Mouse (Mus musculus) hindbrain, embryonic 11.5 days (tissue): ENCODE data around the gene Crtac1. TPM values are rescaled to one million over a fixed set of nuclear protein-coding genes. Genes with fewer than 3 reads are reported as not detected.

Source experiments
- ATAC-seq: fragments of 200-750 bp; cut with Nextera tagmentation; 2 replicates; pipeline ENCODE4 v1.8.0; 2017; ENCODE audit warnings: mild to moderate bottlenecking, moderate TSS enrichment, moderate library complexity; ENCODE audit not compliant: low FRiP score
- DNase-seq: peaks from one replicate; pipeline ENCODE4 v3.0.0-alpha.2; 2015; ENCODE audit warnings: low spot score
- H3K27ac ChIP-seq: fragments of 300-500 bp; sonication (generic); 2 replicates; pipeline ENCODE4 v1.5.1; 2014; ENCODE audit warnings: mild to moderate bottlenecking, low read depth, low read length
- H3K27me3 ChIP-seq: fragments of 300-500 bp; sonication (generic); 2 replicates; pipeline ENCODE4 v1.6.1; 2014; ENCODE audit warnings: mild to moderate bottlenecking, low read length, moderate library complexity, mixed read lengths; ENCODE audit not compliant: control insufficient read depth, insufficient read depth
- H3K36me3 ChIP-seq: fragments of 300-500 bp; sonication (generic); 2 replicates; pipeline ENCODE4 v1.6.1; 2014; ENCODE audit warnings: mild to moderate bottlenecking, low read length, moderate library complexity, mixed read lengths; ENCODE audit not compliant: control insufficient read depth, insufficient read depth
- H3K4me1 ChIP-seq: fragments of 300-500 bp; sonication (generic); replicated peaks from 2 replicates; pipeline ENCODE4 v1.6.1; 2014; ENCODE audit warnings: low read length, mixed read lengths; ENCODE audit not compliant: control insufficient read depth, insufficient read depth
- H3K4me2 ChIP-seq: fragments of 300-500 bp; sonication (generic); replicated peaks from 2 replicates; pipeline ENCODE4 v1.6.1; 2014; ENCODE audit warnings: mild to moderate bottlenecking, low read depth, low read length
- H3K4me3 ChIP-seq: fragments of 300-500 bp; sonication (generic); 2 replicates; pipeline ENCODE4 v1.5.1; 2014; ENCODE audit warnings: low read depth, low read length
- H3K9ac ChIP-seq: fragments of 300-500 bp; sonication (generic); 2 replicates; pipeline ENCODE4 v1.6.1; 2014; ENCODE audit warnings: low read depth, low read length
- H3K9me3 ChIP-seq: fragments of 300-500 bp; sonication (generic); 2 replicates; pipeline ENCODE4 v1.6.1; 2016; ENCODE audit warnings: low read length; ENCODE audit not compliant: control insufficient read depth
- WGBS: fragments of 180-500 bp; shearing (Covaris S2); extraction: QIAGEN DNeasy Blood & Tissue Kit; methylation state at CpG from one replicate; pipeline ENCODE4 v1.1.7; 2014; 5-methylcytosine and 5-hydroxymethylcytosine counted together
- polyA plus RNA-seq: library from polyadenylated mRNA; unstranded; fragments of >200 nt; fragmentation: Nextera tagmentation; extraction: Ambion mirVana; gene quantifications from 2 replicates; pipeline ENCODE4 v1.2.1, GENCODE M21; 2014

Gene Crtac1
- polyA plus RNA-seq, 1 experiment from 2014 or later = 13.0 TPM

DNA sequence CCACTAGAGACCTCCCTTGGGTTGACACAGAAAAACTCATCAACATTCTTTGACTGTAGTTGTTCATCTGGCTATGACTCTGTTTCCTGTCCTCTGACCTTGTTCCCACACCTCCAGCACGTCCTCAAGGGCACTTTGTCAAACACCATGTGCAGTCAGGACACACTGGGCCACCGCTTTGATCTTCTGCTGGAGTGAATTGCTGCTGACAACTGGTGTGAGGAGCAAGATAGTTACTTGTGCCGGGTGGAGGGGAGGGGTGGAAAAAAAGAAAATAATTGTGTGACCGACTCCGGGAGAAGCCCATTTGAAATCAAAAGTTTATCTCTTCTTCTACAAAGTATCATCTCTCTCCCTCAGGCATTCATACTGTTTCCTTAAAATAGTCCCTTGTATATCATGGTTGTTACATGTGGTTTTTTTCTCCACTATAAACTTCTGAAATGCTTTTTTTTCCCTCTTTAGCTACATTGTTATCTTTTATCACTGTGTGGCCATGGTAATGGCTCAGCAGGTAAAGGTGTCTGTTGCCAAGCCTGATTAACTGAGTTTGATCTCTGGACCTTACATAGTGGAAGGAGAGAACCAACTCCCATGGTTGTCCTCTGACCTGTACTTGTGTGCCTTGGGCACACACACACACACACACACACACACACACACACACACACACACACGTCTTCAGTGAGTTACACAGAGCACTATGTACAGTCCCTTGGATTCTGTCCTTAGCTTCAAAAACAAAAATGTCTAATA, 23.1 kb upstream of the Crtac1 start:
- no peak for DNase-seq
- Histone ChIP-seq H3K27ac (no peak overlapping the region), H3K27me3 (no peaks in the 10 kb centered on the region), H3K4me1 (no peaks in the 10 kb centered on the region), H3K4me3 (no peak overlapping the region), H3K4me2 (no peak overlapping the region), H3K9me3 (no peaks in the 10 kb centered on the region), H3K36me3 (no peaks in the 10 kb centered on the region), H3K9ac (no peak overlapping the region)
- no peak for ATAC-seq
- 55% methylated on average over 6 of the region's 6 CpGs for WGBS

DNA sequence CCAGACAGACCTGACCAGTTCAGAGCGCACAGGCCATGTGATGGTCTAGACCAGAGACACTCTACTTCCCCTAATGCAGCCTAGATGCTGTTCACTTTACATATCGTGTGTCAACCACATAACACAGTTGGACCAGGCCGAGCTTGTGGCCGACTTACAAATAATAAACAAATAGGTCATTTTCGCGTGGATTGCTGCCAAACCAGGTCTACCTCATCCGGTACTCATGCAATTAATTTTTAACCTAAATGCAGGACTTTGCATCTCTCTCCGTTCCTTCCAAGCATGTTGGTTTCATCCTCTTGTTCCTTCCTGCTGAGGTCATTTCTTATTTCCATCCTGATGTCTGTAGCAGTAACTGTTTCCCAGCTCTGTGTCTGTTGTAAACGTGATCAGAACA, 22.4 kb upstream of the Crtac1 start:
- Histone ChIP-seq H3K4me2 (no peak overlapping the region), H3K9me3 (no peaks in the 10 kb centered on the region), H3K27ac (no peak overlapping the region), H3K27me3 (no peaks in the 10 kb centered on the region), H3K36me3 (no peaks in the 10 kb centered on the region), H3K9ac (no peak overlapping the region), H3K4me1 (no peaks in the 10 kb centered on the region), H3K4me3 (no peak overlapping the region)
- 91% methylated on average over 9 of the region's 9 CpGs for WGBS
- ATAC-seq (no peak), DNase-seq (no peak)

GRCm38 (mm10) chr19:42452539-42452938, 21.0 kb upstream of the Crtac1 start:
- H3K4me2 ChIP-seq = no peak overlapping the region

GRCm38 (mm10) chr19:42448539-42448938, 17.0 kb upstream of the Crtac1 start:
- WGBS = 92% methylated on average over 10 of the region's 10 CpGs
- no peak for ATAC-seq
- no peak overlapping the region for H3K9ac ChIP-seq

More at GRCm38 (mm10) chr19:42452539-42452938, 21.0 kb upstream of the Crtac1 start:
- Histone ChIP-seq H3K27me3 (no peaks in the 10 kb centered on the region), H3K9ac (no peak overlapping the region), H3K4me3 (no peak overlapping the region), H3K4me1 (no peaks in the 10 kb centered on the region), H3K27ac (no peak overlapping the region), H3K9me3 (no peaks in the 10 kb centered on the region), H3K36me3 (no peaks in the 10 kb centered on the region)
- no peak for ATAC-seq
- WGBS = 84% methylated on average over 7 of the region's 7 CpGs
- DNase-seq = no peak

GRCm38 (mm10) chr19:42443887-42444409, 12.4 kb upstream of the Crtac1 start:
- H3K27me3 ChIP-seq = no peaks in the 10 kb centered on the region
- DNase-seq (peak; percentile 77), ATAC-seq (no peak)
- H3K36me3 ChIP-seq = no peaks in the 10 kb centered on the region
- H3K4me3 ChIP-seq = no peak overlapping the region
- no peak overlapping the region for H3K4me2 ChIP-seq
- WGBS = 11% methylated on average over 3 of the region's 3 CpGs
- H3K27ac ChIP-seq = no peak overlapping the region
- no peaks in the 10 kb centered on the region for H3K4me1 ChIP-seq
- H3K9ac ChIP-seq = no peak overlapping the region
- H3K9me3 ChIP-seq = no peaks in the 10 kb centered on the region

More at GRCm38 (mm10) chr19:42448539-42448938, 17.0 kb upstream of the Crtac1 start:
- Histone ChIP-seq H3K9me3 (no peaks in the 10 kb centered on the region), H3K36me3 (no peaks in the 10 kb centered on the region), H3K4me2 (no peak overlapping the region), H3K27me3 (no peaks in the 10 kb centered on the region), H3K27ac (no peak overlapping the region), H3K4me1 (no peaks in the 10 kb centered on the region), H3K4me3 (no peak overlapping the region)
- no peak for DNase-seq

- Histone ChIP-seq H3K4me1 (no peaks in the 10 kb centered on the region), H3K9me3 (no peaks in the 10 kb centered on the region), H3K4me2 (no peak overlapping the region), H3K36me3 (no peaks in the 10 kb centered on the region), H3K9ac (no peak overlapping the region), H3K27ac (no peak overlapping the region), H3K4me3 (no peak overlapping the region), H3K27me3 (no peaks in the 10 kb centered on the region)
- no peak for ATAC-seq
- no peak for DNase-seq
- WGBS = 74% methylated on average over 4 of the region's 4 CpGs
These were observed 11.7 kb upstream of the Crtac1 start for GRCm38 (mm10) chr19:42443266-42443665.

GRCm38 (mm10) chr19:42442246-42443197, 10.9 kb upstream of the Crtac1 start:
- no peaks in the 10 kb centered on the region for H3K36me3 ChIP-seq
- 58% methylated on average over 8 of the region's 8 CpGs for WGBS
- DNase-seq = no peak
- no peaks in the 10 kb centered on the region for H3K4me1 ChIP-seq
- H3K4me3 ChIP-seq = no peak overlapping the region
- no peaks in the 10 kb centered on the region for H3K9me3 ChIP-seq
- H3K27me3 ChIP-seq = no peaks in the 10 kb centered on the region
- no peak overlapping the region for H3K27ac ChIP-seq
- no peak overlapping the region for H3K9ac ChIP-seq
- ATAC-seq = no peak
- no peak overlapping the region for H3K4me2 ChIP-seq

DNA sequence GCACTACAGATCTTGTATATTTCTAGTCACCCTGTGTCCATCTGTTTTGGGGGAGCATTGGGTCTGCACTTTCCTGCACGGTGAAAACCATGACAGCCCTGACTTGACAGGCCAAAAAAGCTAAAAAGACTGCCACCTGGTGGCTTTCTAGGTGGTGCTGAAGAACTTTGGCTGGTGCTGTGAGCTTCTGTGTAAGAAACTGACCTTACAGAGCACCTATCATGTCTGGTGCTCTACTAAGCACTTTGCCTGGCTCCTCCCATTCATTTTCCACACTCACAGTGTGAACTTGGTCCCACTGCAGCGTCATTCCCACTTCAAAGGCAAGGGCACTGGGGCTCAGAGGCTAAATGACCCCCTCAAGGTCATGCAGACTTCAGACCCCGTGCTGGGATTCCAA, 8.5 kb upstream of the Crtac1 start:
- H3K4me2 ChIP-seq = no peak overlapping the region
- no peaks in the 10 kb centered on the region for H3K36me3 ChIP-seq
- no peak overlapping the region for H3K9ac ChIP-seq
- no peaks in the 10 kb centered on the region; the same call in 1 of the 2 replicates for H3K4me1 ChIP-seq
- H3K4me3 ChIP-seq = no peak overlapping the region
- H3K27ac ChIP-seq = no peak overlapping the region
- no peaks in the 10 kb centered on the region for H3K9me3 ChIP-seq
- ATAC-seq (no peak), DNase-seq (no peak)
- H3K27me3 ChIP-seq = no peaks in the 10 kb centered on the region; the same call in 1 of the 2 replicates
- 40% methylated on average over 3 of the region's 3 CpGs for WGBS
